Mouse (Mus musculus) left cerebral cortex, postnatal 25 days (tissue): ENCODE results near the gene Fam53b. TPM values are rescaled to one million over a fixed set of nuclear protein-coding genes. Genes with fewer than 3 reads are reported as not detected.

ENCODE experiments used
- DNase-seq, 2 experiments: peaks; one replicate each; pipeline ENCODE4 v3.0.0; 2022; ENCODE audit warnings: low spot score in 2 of 2, mixed read lengths in 1 of 2
- intact Hi-C: fragments of 180-260 bp; cut with DNase I; formaldehyde crosslinking; loops from one replicate; pipeline ENCODE4 v1.15.1; 2025
- total RNA-seq, 2 experiments: library from RNA; stranded (reverse); gene quantifications; 2 replicates each; pipeline ENCODE4 v1.2.3; 2021

Fam53b gene
- total RNA-seq, 2 experiments from 2014 or later, result 48.1 to 50.7 TPM

- DNase-seq, result peak in 1 of 2 experiments; percentile 55
- intact Hi-C loops, result loop anchor here (5.0 to 10.0 kb wide), 2 partner anchors 39 to 238 kb away; partner anchors contain the start of genes Eef1akmt2 and Oat
Measured at GRCm38 (mm10) chr7:132812619-132813415, 869 bp downstream of the Fam53b start.

GRCm38 (mm10) chr7:132811716-132812618 lies 1.7 kb downstream of the Fam53b start:
- intact Hi-C loops, result loop anchor here (1.0 to 10.0 kb wide), 4 partner anchors 40 to 237 kb away; partner anchors contain the start of genes Eef1akmt2 and Oat
- DNase-seq, result peak in 1 of 2 experiments; percentile 52

GRCm38 (mm10) chr7:132810879-132811278 lies 2.8 kb downstream of the Fam53b start:
- intact Hi-C loops, result loop anchor here (1.0 to 10.0 kb wide), 4 partner anchors 41 to 236 kb away; partner anchors contain the start of genes Eef1akmt2 and Oat
- DNase-seq, result peak; percentile 87 to 96

GRCm38 (mm10) chr7:132810368-132810767 lies 3.3 kb downstream of the Fam53b start:
- peak in 1 of 2 experiments; percentile 84 for DNase-seq
- intact Hi-C loops, result loop anchor here (2.0 to 10.0 kb wide), 3 partner anchors 42 to 236 kb away; partner anchors contain the start of genes Eef1akmt2 and Oat

- no peak for DNase-seq
- intact Hi-C loops, result loop anchor here (2.0 to 10.0 kb wide), 3 partner anchors 41 to 235 kb away; partner anchors contain the start of genes Eef1akmt2 and Oat
Measured at GRCm38 (mm10) chr7:132809721-132810120, 4.0 kb downstream of the Fam53b start.

- intact Hi-C loops, result no loop called here
- DNase-seq, result no peak
Measured at GRCm38 (mm10) chr7:132808841-132809682, 4.6 kb downstream of the Fam53b start.

GRCm38 (mm10) chr7:132808051-132808796 lies 5.5 kb downstream of the Fam53b start:
- intact Hi-C loops, result no loop called here
- no peak for DNase-seq

GRCm38 (mm10) chr7:132806926-132807857 lies 6.5 kb downstream of the Fam53b start:
- intact Hi-C loops, result loop anchor here (1.0 kb wide), 2 partner anchors 18 to 86 kb away; no protein-coding TSS in a partner anchor
- DNase-seq, result peak in 1 of 2 experiments; percentile 87

- peak in 1 of 2 experiments; percentile 46 for DNase-seq
Measured at GRCm38 (mm10) chr7:132806286-132806685, 7.4 kb downstream of the Fam53b start.

GRCm38 (mm10) chr7:132804951-132805350 lies 8.7 kb downstream of the Fam53b start:
- DNase-seq, result no peak
- intact Hi-C loops, result no loop called here

More at GRCm38 (mm10) chr7:132806286-132806685, 7.4 kb downstream of the Fam53b start:
- intact Hi-C loops, result no loop called here

GRCm38 (mm10) chr7:132804461-132804860 lies 9.2 kb downstream of the Fam53b start:
- intact Hi-C loops, result no loop called here
- DNase-seq, result no peak

GRCm38 (mm10) chr7:132803962-132804361 lies 9.7 kb downstream of the Fam53b start:
- peak in 1 of 2 experiments; percentile 12 for DNase-seq
- intact Hi-C loops, result no loop called here

GRCm38 (mm10) chr7:132803336-132803735 lies 10.3 kb downstream of the Fam53b start:
- DNase-seq, result no peak
- intact Hi-C loops, result no loop called here

GRCm38 (mm10) chr7:132802691-132803090 lies 11.0 kb downstream of the Fam53b start:
- DNase-seq, result no peak
- intact Hi-C loops, result no loop called here

- intact Hi-C loops, result no loop called here
Measured at GRCm38 (mm10) chr7:132802066-132802465, 11.6 kb downstream of the Fam53b start.

GRCm38 (mm10) chr7:132801509-132801908 lies 12.2 kb downstream of the Fam53b start:
- no peak for DNase-seq
- intact Hi-C loops, result no loop called here

More at GRCm38 (mm10) chr7:132802066-132802465, 11.6 kb downstream of the Fam53b start:
- DNase-seq, result no peak

GRCm38 (mm10) chr7:132800868-132801267 lies 12.8 kb downstream of the Fam53b start:
- intact Hi-C loops, result no loop called here
- DNase-seq, result no peak
